Mouse (Mus musculus): Measurements from ENCODE around the gene Fosl2. TPM values are rescaled to one million over a fixed set of nuclear protein-coding genes. Genes with fewer than 3 reads are reported as not detected.

Fosl2 gene
- polyA plus RNA-seq, 2 experiments = 0.37 to 0.73 TPM

DNA sequence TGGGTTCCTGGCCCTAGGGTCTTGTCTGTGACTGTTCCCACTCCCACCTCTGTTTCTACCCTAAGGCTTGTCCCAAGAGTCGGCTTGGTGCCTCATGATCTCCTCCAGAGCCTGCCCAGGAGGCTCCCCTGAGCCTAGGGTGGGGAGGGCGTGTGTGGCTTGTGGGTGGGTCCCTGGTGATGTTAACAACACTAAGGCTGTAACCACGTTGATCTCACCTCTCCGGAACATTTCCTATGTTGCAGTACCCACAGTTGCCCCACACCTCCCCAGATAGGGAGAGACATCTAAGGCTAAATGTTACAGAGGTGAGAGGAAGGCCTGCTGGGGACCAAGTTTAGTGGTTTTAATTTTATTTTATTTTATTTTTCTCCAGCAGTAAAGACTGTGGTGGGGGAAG lies 13.0 kb downstream of the Fosl2 start:
- Histone ChIP-seq H3K27ac (no peak overlapping the region), H3K27me3 (ENCODE audit: control insufficient read depth, insufficient read depth, low read length) (no peaks in the 10 kb centered on the region), H3K4me2 (ENCODE audit: low read depth) (no peak overlapping the region), H3K36me3 (replicated peaks; ENCODE audit: control insufficient read depth, insufficient read depth, low read depth) (no peaks in the 10 kb centered on the region), H3K9me3 (ENCODE audit: control insufficient read depth, low read length) (no peaks in the 10 kb centered on the region), H3K4me3 (ENCODE audit: insufficient read depth in 1 of 2, low read depth in 2 of 2, low read length in 2 of 2) (no peak overlapping the region), H3K9ac (replicated peaks) (no peak overlapping the region), H3K4me1 (replicated peaks; ENCODE audit: control insufficient read depth in 2 of 2, insufficient read depth in 2 of 2, low read length in 1 of 2) (no peaks in the 10 kb centered on the region)
- TF ChIP-seq CTCF (IDR thresholded peaks at IDR 0.05; ENCODE audit: low read depth) (no peak), EP300 (IDR thresholded peaks at IDR 0.05; ENCODE audit: low read depth) (no peak)
- WGBS (ENCODE audit: insufficient replicate concordance) = 35% methylated on average over 4 of the region's 4 CpGs
- no peak for DNase-seq (ENCODE audit: low read depth in 3 of 3, low spot score in 3 of 3)
- ATAC-seq (ENCODE audit: insufficient read depth) = no peak

DNA sequence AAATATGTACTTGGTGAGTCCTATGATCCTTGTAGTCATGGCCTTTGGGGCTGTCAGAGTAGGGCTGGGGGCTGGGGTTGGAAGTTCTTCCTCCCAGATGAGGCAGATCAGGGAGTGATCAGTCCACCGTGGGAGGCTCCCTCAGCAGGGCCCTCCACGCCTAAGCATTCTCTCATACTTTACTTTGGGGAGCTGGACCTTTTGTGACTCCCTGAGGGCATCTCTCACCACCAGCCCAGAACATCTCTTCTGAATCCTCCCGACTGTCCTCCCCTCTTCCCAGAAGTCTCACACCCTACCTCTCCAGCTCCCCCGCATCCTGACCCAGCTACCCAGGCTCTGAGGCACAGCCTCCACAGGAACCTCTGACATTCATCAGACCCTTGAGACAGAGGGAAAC lies 15.6 kb downstream of the Fosl2 start:
- Histone ChIP-seq H3K36me3 (replicated peaks; ENCODE audit: control insufficient read depth, insufficient read depth, low read depth) (no peaks in the 10 kb centered on the region), H3K9ac (replicated peaks) (no peak overlapping the region), H3K4me2 (ENCODE audit: low read depth) (no peak overlapping the region), H3K4me1 (replicated peaks; ENCODE audit: control insufficient read depth in 2 of 2, insufficient read depth in 2 of 2, low read length in 1 of 2) (no peaks in the 10 kb centered on the region), H3K27ac (no peak overlapping the region), H3K9me3 (ENCODE audit: control insufficient read depth, low read length) (no peaks in the 10 kb centered on the region), H3K27me3 (ENCODE audit: control insufficient read depth, insufficient read depth, low read length) (no peaks in the 10 kb centered on the region), H3K4me3 (ENCODE audit: insufficient read depth in 1 of 2, low read depth in 2 of 2, low read length in 2 of 2) (no peak overlapping the region)
- no peak for TF ChIP-seq CTCF (IDR thresholded peaks at IDR 0.05; ENCODE audit: low read depth)
- no peak for TF ChIP-seq EP300 (IDR thresholded peaks at IDR 0.05; ENCODE audit: low read depth)
- DNase-seq (ENCODE audit: low read depth in 3 of 3, low spot score in 3 of 3) (no peak), ATAC-seq (ENCODE audit: insufficient read depth) (no peak)
- WGBS (ENCODE audit: insufficient replicate concordance) = 58% methylated on average over 4 of the region's 4 CpGs

DNA sequence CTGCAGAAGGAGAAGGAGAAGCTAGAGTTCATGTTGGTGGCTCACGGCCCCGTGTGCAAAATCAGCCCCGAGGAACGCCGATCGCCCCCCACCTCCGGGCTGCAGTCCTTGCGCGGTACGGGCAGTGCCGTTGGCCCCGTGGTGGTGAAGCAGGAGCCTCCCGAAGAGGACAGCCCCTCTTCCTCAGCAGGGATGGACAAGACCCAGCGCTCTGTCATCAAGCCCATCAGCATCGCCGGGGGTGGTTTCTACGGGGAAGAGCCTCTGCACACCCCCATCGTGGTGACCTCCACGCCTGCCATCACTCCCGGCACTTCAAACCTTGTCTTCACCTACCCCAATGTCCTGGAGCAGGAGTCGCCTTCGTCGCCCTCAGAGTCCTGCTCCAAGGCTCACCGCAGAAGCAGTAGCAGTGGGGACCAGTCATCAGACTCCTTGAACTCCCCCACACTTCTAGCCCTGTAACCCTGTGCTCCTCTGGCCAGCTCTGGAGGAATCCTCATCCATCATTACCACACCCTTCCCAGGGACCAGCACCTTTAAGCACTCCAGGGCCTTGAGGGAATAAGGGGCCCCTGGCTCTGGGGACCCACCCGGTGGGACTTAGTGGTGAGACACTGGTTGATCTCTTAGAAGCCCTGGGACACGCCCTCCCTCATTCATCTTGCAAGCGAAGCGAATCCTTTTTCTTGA lies 17.3 kb downstream of the Fosl2 start:
- DNase-seq (ENCODE audit: low read depth in 3 of 3, low spot score in 3 of 3) (no peak), ATAC-seq (ENCODE audit: insufficient read depth) (no peak)
- 80% methylated on average over 28 of the region's 28 CpGs for WGBS (ENCODE audit: insufficient replicate concordance)
- Histone ChIP-seq H3K9ac (replicated peaks) (no peak overlapping the region), H3K4me3 (ENCODE audit: insufficient read depth in 1 of 2, low read depth in 2 of 2, low read length in 2 of 2) (no peak overlapping the region), H3K4me1 (replicated peaks; ENCODE audit: control insufficient read depth in 2 of 2, insufficient read depth in 2 of 2, low read length in 1 of 2) (no peaks in the 10 kb centered on the region), H3K36me3 (replicated peaks; ENCODE audit: control insufficient read depth, insufficient read depth, low read depth) (no peaks in the 10 kb centered on the region), H3K27me3 (ENCODE audit: control insufficient read depth, insufficient read depth, low read length) (no peaks in the 10 kb centered on the region), H3K9me3 (ENCODE audit: control insufficient read depth, low read length) (no peaks in the 10 kb centered on the region), H3K4me2 (ENCODE audit: low read depth) (no peak overlapping the region), H3K27ac (no peak overlapping the region)
- TF ChIP-seq CTCF (IDR thresholded peaks at IDR 0.05; ENCODE audit: low read depth) (no peak), EP300 (IDR thresholded peaks at IDR 0.05; ENCODE audit: low read depth) (no peak)

DNA sequence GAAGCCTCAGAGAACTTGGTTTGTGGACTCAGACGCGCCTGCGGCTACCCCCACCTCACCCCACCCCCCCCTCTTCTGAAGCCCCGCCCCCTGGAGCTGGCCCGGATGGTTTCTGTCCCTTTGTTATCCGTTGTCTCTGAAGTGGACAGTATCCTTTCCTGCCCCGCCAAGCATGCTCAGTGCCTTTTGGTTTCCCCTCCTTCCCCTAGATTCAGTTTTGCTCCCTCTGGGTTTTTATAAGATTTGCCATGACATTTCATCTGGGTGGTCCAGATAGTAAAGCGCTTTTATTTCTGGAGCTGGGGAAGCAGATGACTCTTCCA lies 17.8 kb downstream of the Fosl2 start:
- Histone ChIP-seq H3K4me1 (replicated peaks; ENCODE audit: control insufficient read depth in 2 of 2, insufficient read depth in 2 of 2, low read length in 1 of 2) (no peaks in the 10 kb centered on the region), H3K27ac (no peak overlapping the region), H3K4me3 (ENCODE audit: insufficient read depth in 1 of 2, low read depth in 2 of 2, low read length in 2 of 2) (no peak overlapping the region), H3K36me3 (replicated peaks; ENCODE audit: control insufficient read depth, insufficient read depth, low read depth) (no peaks in the 10 kb centered on the region), H3K27me3 (ENCODE audit: control insufficient read depth, insufficient read depth, low read length) (no peaks in the 10 kb centered on the region), H3K4me2 (ENCODE audit: low read depth) (no peak overlapping the region), H3K9ac (replicated peaks) (no peak overlapping the region), H3K9me3 (ENCODE audit: control insufficient read depth, low read length) (no peaks in the 10 kb centered on the region)
- no peak for DNase-seq (ENCODE audit: low read depth in 3 of 3, low spot score in 3 of 3)
- 78% methylated on average over 8 of the region's 8 CpGs for WGBS (ENCODE audit: insufficient replicate concordance)
- TF ChIP-seq CTCF (IDR thresholded peaks at IDR 0.05; ENCODE audit: low read depth) (no peak), EP300 (IDR thresholded peaks at IDR 0.05; ENCODE audit: low read depth) (no peak)
- no peak for ATAC-seq (ENCODE audit: insufficient read depth)

DNA sequence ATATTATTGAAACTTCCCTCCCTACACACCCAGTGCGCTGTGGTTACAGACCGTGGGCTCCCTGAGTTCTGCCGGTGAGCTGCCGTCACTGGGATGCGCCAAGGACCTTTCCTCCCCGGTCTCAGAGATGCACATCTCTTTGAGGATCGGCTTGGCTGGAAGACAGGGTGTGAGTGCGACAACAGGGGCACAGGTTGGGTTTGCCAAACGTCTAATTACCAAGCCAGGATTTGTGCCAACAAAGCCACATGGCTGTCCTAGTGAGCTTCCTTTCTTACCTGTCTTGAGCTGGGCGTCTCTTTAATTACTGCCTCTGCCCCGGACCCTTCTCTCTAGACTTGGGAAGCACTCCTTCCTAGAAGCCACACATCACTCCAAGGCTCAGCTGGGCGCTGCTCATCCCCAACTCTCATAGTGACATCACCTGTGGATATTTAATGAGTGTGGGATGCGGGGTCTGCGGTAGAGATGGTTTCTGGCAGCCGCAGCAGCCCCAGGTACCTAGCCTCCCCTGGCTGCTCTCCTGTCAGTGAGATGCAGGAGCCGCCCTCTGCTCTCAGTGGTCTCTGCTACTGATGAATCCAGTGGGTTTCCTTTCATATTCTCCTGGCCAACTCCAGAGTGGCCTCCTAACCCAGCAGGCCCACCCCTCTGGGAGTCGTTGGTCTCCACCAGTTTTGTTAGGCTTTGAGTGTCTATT lies 18.3 kb downstream of the Fosl2 start:
- Histone ChIP-seq H3K4me2 (ENCODE audit: low read depth) (no peak overlapping the region), H3K9ac (replicated peaks) (no peak overlapping the region), H3K4me1 (replicated peaks; ENCODE audit: control insufficient read depth in 2 of 2, insufficient read depth in 2 of 2, low read length in 1 of 2) (no peaks in the 10 kb centered on the region), H3K9me3 (ENCODE audit: control insufficient read depth, low read length) (no peaks in the 10 kb centered on the region), H3K4me3 (ENCODE audit: insufficient read depth in 1 of 2, low read depth in 2 of 2, low read length in 2 of 2) (no peak overlapping the region), H3K27me3 (ENCODE audit: control insufficient read depth, insufficient read depth, low read length) (no peaks in the 10 kb centered on the region), H3K36me3 (replicated peaks; ENCODE audit: control insufficient read depth, insufficient read depth, low read depth) (no peaks in the 10 kb centered on the region), H3K27ac (no peak overlapping the region)
- TF ChIP-seq CTCF (IDR thresholded peaks at IDR 0.05; ENCODE audit: low read depth) (no peak), EP300 (IDR thresholded peaks at IDR 0.05; ENCODE audit: low read depth) (no peak)
- WGBS (ENCODE audit: insufficient replicate concordance) = 74% methylated on average over 17 of the region's 17 CpGs
- DNase-seq (ENCODE audit: low read depth in 3 of 3, low spot score in 3 of 3) = no peak
- no peak for ATAC-seq (ENCODE audit: insufficient read depth)
